Mouse (Mus musculus): ENCODE measurements around the gene Ddit4. TPM values are rescaled to one million over a fixed set of nuclear protein-coding genes. Genes with fewer than 3 reads are reported as not detected.
A peak's percentile ranks its signal among the peaks of the same experiment; 100 is the strongest.

Gene Ddit4
- polyA plus RNA-seq, 1 experiment from 2014 or later: 42.0 TPM

GRCm38 (mm10) chr10:59980815-59981244 is 29.2 kb upstream of the Ddit4 start:
- H3K4me3 ChIP-seq: no peak overlapping the region

GRCm38 (mm10) chr10:59978873-59979743 is 27.5 kb upstream of the Ddit4 start:
- DNase-seq (ENCODE audit: low spot score): no peak
- Histone ChIP-seq H3K27me3 (replicated peaks; ENCODE audit: low read depth, poor library complexity, severe bottlenecking) (no peaks in the 10 kb centered on the region), H3K9me3 (no peaks in the 10 kb centered on the region), H3K4me1 (peaks cover 43% of the 10 kb centered on the region), H3K36me3 (replicated peaks) (peaks cover 5% of the 10 kb centered on the region), H3K4me3 (no peak overlapping the region), H3K27ac (replicated peaks) (peak overlapping the region; percentile 42)
- WGBS: 69% methylated on average over 11 of the region's 11 CpGs

More at GRCm38 (mm10) chr10:59980815-59981244, 29.2 kb upstream of the Ddit4 start:
- DNase-seq (ENCODE audit: low spot score): no peak
- H3K36me3 ChIP-seq (replicated peaks): peaks cover 20% of the 10 kb centered on the region
- no peaks in the 10 kb centered on the region for H3K9me3 ChIP-seq
- 95% methylated on average over 6 of the region's 6 CpGs for WGBS
- no peaks in the 10 kb centered on the region for H3K27me3 ChIP-seq (replicated peaks; ENCODE audit: low read depth, poor library complexity, severe bottlenecking)
- peak overlapping the region; percentile 59 for H3K27ac ChIP-seq (replicated peaks)
- H3K4me1 ChIP-seq: peaks cover 30% of the 10 kb centered on the region

- no peak overlapping the region for H3K4me3 ChIP-seq
Observed at GRCm38 (mm10) chr10:59978401-59978800, 26.8 kb upstream of the Ddit4 start.

GRCm38 (mm10) chr10:59977715-59978343 is 26.2 kb upstream of the Ddit4 start:
- Histone ChIP-seq H3K27ac (replicated peaks) (peak overlapping the region; percentile 42; the same call in 1 of the 2 replicates), H3K9me3 (no peaks in the 10 kb centered on the region), H3K27me3 (replicated peaks; ENCODE audit: low read depth, poor library complexity, severe bottlenecking) (no peaks in the 10 kb centered on the region), H3K36me3 (replicated peaks) (peaks cover under 1% of the 10 kb centered on the region; the same call in 1 of the 2 replicates), H3K4me3 (no peak overlapping the region), H3K4me1 (peaks cover 54% of the 10 kb centered on the region)
- DNase-seq (ENCODE audit: low spot score): no peak
- 89% methylated on average over 5 of the region's 5 CpGs for WGBS

More at GRCm38 (mm10) chr10:59978401-59978800, 26.8 kb upstream of the Ddit4 start:
- H3K27ac ChIP-seq (replicated peaks): peak overlapping the region; percentile 42; the same call in 1 of the 2 replicates
- peaks cover 2% of the 10 kb centered on the region; the same call in 1 of the 2 replicates for H3K36me3 ChIP-seq (replicated peaks)
- no peak for DNase-seq (ENCODE audit: low spot score)
- peaks cover 50% of the 10 kb centered on the region for H3K4me1 ChIP-seq
- no peaks in the 10 kb centered on the region for H3K9me3 ChIP-seq
- WGBS: 80% methylated on average over 2 of the region's 2 CpGs
- H3K27me3 ChIP-seq (replicated peaks; ENCODE audit: low read depth, poor library complexity, severe bottlenecking): no peaks in the 10 kb centered on the region

- Histone ChIP-seq H3K4me1 (peaks cover 59% of the 10 kb centered on the region), H3K27ac (replicated peaks) (no peak overlapping the region), H3K36me3 (replicated peaks) (no peaks in the 10 kb centered on the region; the same call in 1 of the 2 replicates), H3K9me3 (no peaks in the 10 kb centered on the region), H3K4me3 (no peak overlapping the region), H3K27me3 (replicated peaks; ENCODE audit: low read depth, poor library complexity, severe bottlenecking) (no peaks in the 10 kb centered on the region)
- 44% methylated on average over 2 of the region's 4 CpGs for WGBS
- DNase-seq (ENCODE audit: low spot score): no peak
Observed at GRCm38 (mm10) chr10:59977141-59977540, 25.5 kb upstream of the Ddit4 start.

GRCm38 (mm10) chr10:59974786-59975185 is 23.2 kb upstream of the Ddit4 start:
- Histone ChIP-seq H3K36me3 (replicated peaks) (no peaks in the 10 kb centered on the region), H3K27me3 (replicated peaks; ENCODE audit: low read depth, poor library complexity, severe bottlenecking) (peaks cover 4% of the 10 kb centered on the region; the same call in 1 of the 2 replicates), H3K9me3 (no peaks in the 10 kb centered on the region), H3K4me1 (peaks cover 63% of the 10 kb centered on the region), H3K27ac (replicated peaks) (peak overlapping the region; percentile 88), H3K4me3 (peak overlapping the region; percentile 39; the same call in 1 of the 2 replicates)
- 64% methylated on average over 3 of the region's 3 CpGs for WGBS
- no peak for DNase-seq (ENCODE audit: low spot score)

GRCm38 (mm10) chr10:59974191-59974664 is 22.6 kb upstream of the Ddit4 start:
- peak overlapping the region; percentile 39 for H3K4me3 ChIP-seq
- peaks cover 4% of the 10 kb centered on the region; the same call in 1 of the 2 replicates for H3K27me3 ChIP-seq (replicated peaks; ENCODE audit: low read depth, poor library complexity, severe bottlenecking)
- no peaks in the 10 kb centered on the region for H3K9me3 ChIP-seq
- DNase-seq (ENCODE audit: low spot score): peak; percentile 58
- peak overlapping the region; percentile 88 for H3K27ac ChIP-seq (replicated peaks)
- WGBS: 13% methylated on average over 6 of the region's 6 CpGs
- H3K4me1 ChIP-seq: peaks cover 62% of the 10 kb centered on the region
- H3K36me3 ChIP-seq (replicated peaks): no peaks in the 10 kb centered on the region

GRCm38 (mm10) chr10:59973400-59973799 is 21.8 kb upstream of the Ddit4 start:
- H3K27me3 ChIP-seq (replicated peaks; ENCODE audit: low read depth, poor library complexity, severe bottlenecking): peaks cover 4% of the 10 kb centered on the region; the same call in 1 of the 2 replicates
- H3K36me3 ChIP-seq (replicated peaks): no peaks in the 10 kb centered on the region
- no peak overlapping the region for H3K4me3 ChIP-seq
- H3K27ac ChIP-seq (replicated peaks): peak overlapping the region; percentile 88
- H3K9me3 ChIP-seq: no peaks in the 10 kb centered on the region
- H3K4me1 ChIP-seq: peaks cover 54% of the 10 kb centered on the region
- 77% methylated on average over 4 of the region's 4 CpGs for WGBS
- no peak for DNase-seq (ENCODE audit: low spot score)

- H3K9me3 ChIP-seq: no peaks in the 10 kb centered on the region
- no peaks in the 10 kb centered on the region for H3K36me3 ChIP-seq (replicated peaks)
- H3K27ac ChIP-seq (replicated peaks): no peak overlapping the region
- no peak for DNase-seq (ENCODE audit: low spot score)
- H3K4me3 ChIP-seq: no peak overlapping the region
- 84% methylated on average over 6 of the region's 6 CpGs for WGBS
- peaks cover 4% of the 10 kb centered on the region; the same call in 1 of the 2 replicates for H3K27me3 ChIP-seq (replicated peaks; ENCODE audit: low read depth, poor library complexity, severe bottlenecking)
- peaks cover 54% of the 10 kb centered on the region for H3K4me1 ChIP-seq
Observed at GRCm38 (mm10) chr10:59972999-59973398, 21.4 kb upstream of the Ddit4 start.

GRCm38 (mm10) chr10:59972534-59972933 is 20.9 kb upstream of the Ddit4 start:
- H3K9me3 ChIP-seq: no peaks in the 10 kb centered on the region
- DNase-seq (ENCODE audit: low spot score): no peak
- H3K4me3 ChIP-seq: no peak overlapping the region
- H3K27me3 ChIP-seq (replicated peaks; ENCODE audit: low read depth, poor library complexity, severe bottlenecking): peaks cover 4% of the 10 kb centered on the region; the same call in 1 of the 2 replicates
- peaks cover 54% of the 10 kb centered on the region for H3K4me1 ChIP-seq
- no peaks in the 10 kb centered on the region for H3K36me3 ChIP-seq (replicated peaks)
- 84% methylated on average over 2 of the region's 2 CpGs for WGBS
- H3K27ac ChIP-seq (replicated peaks): 0 out of 2 replicates have a peak overlapping the region, but pooled peaks have one; percentile 14

- Histone ChIP-seq H3K36me3 (replicated peaks) (no peaks in the 10 kb centered on the region), H3K27ac (replicated peaks) (no peak overlapping the region), H3K9me3 (peaks cover 3% of the 10 kb centered on the region; the same call in 1 of the 2 replicates), H3K4me3 (no peak overlapping the region), H3K4me1 (peaks cover 54% of the 10 kb centered on the region), H3K27me3 (replicated peaks; ENCODE audit: low read depth, poor library complexity, severe bottlenecking) (peaks cover 4% of the 10 kb centered on the region; the same call in 1 of the 2 replicates)
- no peak for DNase-seq (ENCODE audit: low spot score)
- 87% methylated on average over 8 of the region's 8 CpGs for WGBS
Observed at GRCm38 (mm10) chr10:59971813-59972212, 20.2 kb upstream of the Ddit4 start.

GRCm38 (mm10) chr10:59970450-59971062 is 18.9 kb upstream of the Ddit4 start:
- WGBS: 24% methylated on average over 6 of the region's 6 CpGs
- no peaks in the 10 kb centered on the region for H3K36me3 ChIP-seq (replicated peaks)
- H3K27me3 ChIP-seq (replicated peaks; ENCODE audit: low read depth, poor library complexity, severe bottlenecking): peaks cover 4% of the 10 kb centered on the region; the same call in 1 of the 2 replicates
- H3K4me1 ChIP-seq: peaks cover 59% of the 10 kb centered on the region
- peak overlapping the region; percentile 65 for H3K4me3 ChIP-seq
- DNase-seq (ENCODE audit: low spot score): no peak
- H3K9me3 ChIP-seq: peaks cover 3% of the 10 kb centered on the region; the same call in 1 of the 2 replicates
- peak overlapping the region; percentile 96 for H3K27ac ChIP-seq (replicated peaks)
